Mouse (Mus musculus) kidney, adult 2 months (tissue): ENCODE results near the gene Wnt5b. TPM values are rescaled to one million over a fixed set of nuclear protein-coding genes. Genes with fewer than 3 reads are reported as not detected.
A peak's percentile ranks its signal among the peaks of the same experiment; 100 is the strongest.
"Not testable (repeated sequence)": the region's sequence is repeated elsewhere in the genome, so short reads cannot be mapped to it uniquely, and the experiment has no call there.

Experiments used
- DNase-seq: peaks from one replicate; pipeline ENCODE4 v3.0.0; 2021
- H3K27ac ChIP-seq: fragments of 200-500 bp; 2 replicates; pipeline ENCODE4 v1.5.1; 2012; ENCODE audit warnings: low read depth, low read length, control low read depth, inconsistent platforms; ENCODE audit not compliant: insufficient read depth
- H3K27me3 ChIP-seq: fragments of 200-500 bp; replicated peaks from 2 replicates; pipeline ENCODE4 v1.6.1; 2012; ENCODE audit warnings: mild to moderate bottlenecking, moderate library complexity, low read length, inconsistent platforms; ENCODE audit not compliant: control insufficient read depth, insufficient read depth
- H3K36me3 ChIP-seq: fragments of 200-500 bp; 2 replicates; pipeline ENCODE4 v1.6.1; 2012; ENCODE audit warnings: mild to moderate bottlenecking, moderate library complexity, low read length, inconsistent platforms; ENCODE audit not compliant: control insufficient read depth, insufficient read depth
- H3K4me1 ChIP-seq: fragments of 200-500 bp; 2 replicates; pipeline ENCODE4 v1.6.1; 2011; ENCODE audit warnings: low read length; ENCODE audit not compliant: control insufficient read depth, insufficient read depth
- H3K4me3 ChIP-seq: fragments of 200-500 bp; 2 replicates; pipeline ENCODE4 v1.5.1; 2011; ENCODE audit warnings: mild to moderate bottlenecking, low read depth, low read length, control low read depth; ENCODE audit not compliant: insufficient read depth
- CTCF ChIP-seq: fragments of 200-500 bp; conservative IDR thresholded peaks from 2 replicates; pipeline ENCODE4 v1.5.1; 2011; ENCODE audit warnings: low read depth, mild to moderate bottlenecking, control low read depth, low read length, moderate library complexity, mixed read lengths; ENCODE audit not compliant: insufficient read depth, insufficient read length
- POLR2A ChIP-seq: fragments of 200-500 bp; IDR thresholded peaks from one replicate; pipeline ENCODE4 v1.6.1; 2011; ENCODE audit warnings: low read depth, low read length, control low read depth
- WGBS: fragments of 180-500 bp; shearing (Covaris S2); methylation state at CpG from one replicate; pipeline ENCODE4 v1.1.7; 2018; 5-methylcytosine and 5-hydroxymethylcytosine counted together
- polyA plus RNA-seq: library from polyadenylated mRNA; depleted of rRNA; stranded (reverse); fragments of >200 nt; gene quantifications from 2 replicates; pipeline ENCODE4 v1.2.3, GENCODE M21; 2012

The Wnt5b gene
- polyA plus RNA-seq, 1 experiment = 6.2 TPM

DNA sequence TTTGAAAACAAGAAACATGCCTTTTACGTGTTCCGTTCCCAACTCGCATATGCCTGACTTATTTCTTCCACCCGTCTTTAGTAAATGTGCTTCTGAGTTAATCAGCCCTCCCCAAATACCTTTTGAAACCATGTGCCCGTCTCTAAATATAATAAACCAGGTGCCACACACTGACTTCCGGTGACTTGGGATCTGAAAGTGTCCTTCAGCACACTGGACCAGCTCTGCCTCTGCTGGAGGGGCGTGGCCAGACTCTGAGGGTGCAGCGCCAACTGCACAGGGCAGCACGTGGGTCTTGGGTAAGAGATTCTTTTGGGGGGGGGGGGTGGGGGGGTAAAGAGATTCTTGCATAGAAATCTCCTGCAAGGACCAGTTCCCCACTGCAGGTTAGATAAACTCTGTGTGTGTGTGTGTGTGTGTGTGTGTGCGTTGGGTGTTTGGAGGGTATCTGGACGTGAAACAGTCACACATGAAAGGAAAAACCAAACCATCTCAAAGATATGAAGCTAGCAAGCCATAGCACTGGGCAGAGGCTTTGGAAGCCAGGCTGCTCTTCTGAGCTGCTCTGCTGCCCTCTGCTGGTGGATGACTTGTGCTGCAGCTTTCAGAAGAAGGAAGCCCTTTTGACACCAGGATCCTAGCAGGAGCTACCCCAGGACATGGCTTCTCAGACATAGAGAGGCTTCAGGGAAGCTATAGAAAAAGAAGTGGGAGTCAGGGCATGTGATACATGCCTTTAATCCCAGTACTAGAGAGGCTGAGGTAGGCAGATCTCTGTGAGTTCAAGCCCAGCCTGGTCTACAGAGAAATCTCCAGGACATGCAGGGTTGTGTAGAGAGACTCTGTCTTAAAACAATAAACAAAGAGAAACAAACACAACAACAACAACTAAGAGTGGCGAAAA lies 100.2 kb downstream of the Wnt5b start:
- H3K27ac ChIP-seq = peak overlapping the region; percentile 52
- H3K4me1 ChIP-seq = peaks cover 5% of the 10 kb centered on the region; the same call in 1 of the 2 replicates
- TF ChIP-seq CTCF (peak; percentile 97), POLR2A (no peak)
- no peaks in the 10 kb centered on the region for H3K27me3 ChIP-seq
- H3K36me3 ChIP-seq = no peaks in the 10 kb centered on the region
- H3K4me3 ChIP-seq = no peak overlapping the region
- WGBS = 30% methylated on average over 12 of the region's 12 CpGs
- DNase-seq = peak; percentile 86

DNA sequence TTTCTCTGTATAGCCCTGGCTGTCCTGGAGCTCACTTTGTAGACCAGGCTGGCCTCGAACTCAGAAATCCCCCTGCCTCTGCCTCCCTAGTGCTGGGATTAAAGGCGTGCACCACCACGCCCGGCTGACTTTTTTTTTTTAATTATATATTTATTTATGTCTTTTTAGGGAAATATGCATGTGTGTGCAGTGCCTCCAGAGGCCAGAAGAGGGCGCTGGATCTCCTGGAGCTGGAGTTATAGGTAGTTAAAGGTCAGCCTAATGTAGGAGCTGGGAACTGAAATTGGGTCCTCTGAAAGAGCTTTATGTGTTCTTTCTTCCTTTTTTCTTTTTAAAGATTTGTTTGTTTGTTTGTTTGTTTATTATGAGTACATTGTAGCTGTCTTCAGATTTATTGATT lies 101.4 kb downstream of the Wnt5b start:
- WGBS = 83% methylated on average over 5 of the region's 5 CpGs
- not testable (repeated sequence) for H3K27me3 ChIP-seq, H3K36me3 ChIP-seq, H3K4me3 ChIP-seq, H3K27ac ChIP-seq, DNase-seq, H3K4me1 ChIP-seq
- TF ChIP-seq CTCF = peak; percentile 33; the same call in 1 of the 2 replicates

GRCm38 (mm10) chr6:119437894-119438761 lies 106.0 kb downstream of the Wnt5b start:
- no peak for DNase-seq
- H3K4me1 ChIP-seq = no peaks in the 10 kb centered on the region
- no peak overlapping the region for H3K4me3 ChIP-seq
- H3K27ac ChIP-seq = no peak overlapping the region
- no peaks in the 10 kb centered on the region for H3K36me3 ChIP-seq
- WGBS = 57% methylated on average over 8 of the region's 8 CpGs
- TF ChIP-seq POLR2A (no peak), CTCF (no peak)
- H3K27me3 ChIP-seq = no peaks in the 10 kb centered on the region

DNA sequence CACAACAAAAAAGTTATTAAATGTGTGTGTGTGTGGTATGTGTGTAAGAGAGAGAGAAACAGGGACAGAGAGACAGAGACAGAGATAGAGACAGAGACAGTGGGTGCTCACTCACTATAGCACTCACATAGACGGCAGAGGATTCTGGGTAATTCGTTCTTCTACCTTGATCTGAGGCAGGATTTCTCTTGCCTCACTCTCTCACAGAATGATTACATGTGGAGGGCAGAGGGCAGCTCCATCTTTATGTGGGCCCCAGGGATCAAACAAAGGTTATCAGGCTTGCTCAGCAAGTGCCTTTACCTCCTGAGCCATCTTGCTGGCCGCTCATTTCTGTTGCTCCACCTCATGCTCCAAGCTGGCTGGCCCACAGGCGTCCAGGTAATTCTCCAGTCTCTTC lies 109.8 kb downstream of the Wnt5b start:
- no peak overlapping the region for H3K27ac ChIP-seq
- no peaks in the 10 kb centered on the region for H3K36me3 ChIP-seq
- no peaks in the 10 kb centered on the region for H3K4me1 ChIP-seq
- no peak overlapping the region for H3K4me3 ChIP-seq
- TF ChIP-seq POLR2A (no peak), CTCF (no peak)
- WGBS = 90% methylated on average over 4 of the region's 4 CpGs
- H3K27me3 ChIP-seq = no peaks in the 10 kb centered on the region
- DNase-seq = no peak

DNA sequence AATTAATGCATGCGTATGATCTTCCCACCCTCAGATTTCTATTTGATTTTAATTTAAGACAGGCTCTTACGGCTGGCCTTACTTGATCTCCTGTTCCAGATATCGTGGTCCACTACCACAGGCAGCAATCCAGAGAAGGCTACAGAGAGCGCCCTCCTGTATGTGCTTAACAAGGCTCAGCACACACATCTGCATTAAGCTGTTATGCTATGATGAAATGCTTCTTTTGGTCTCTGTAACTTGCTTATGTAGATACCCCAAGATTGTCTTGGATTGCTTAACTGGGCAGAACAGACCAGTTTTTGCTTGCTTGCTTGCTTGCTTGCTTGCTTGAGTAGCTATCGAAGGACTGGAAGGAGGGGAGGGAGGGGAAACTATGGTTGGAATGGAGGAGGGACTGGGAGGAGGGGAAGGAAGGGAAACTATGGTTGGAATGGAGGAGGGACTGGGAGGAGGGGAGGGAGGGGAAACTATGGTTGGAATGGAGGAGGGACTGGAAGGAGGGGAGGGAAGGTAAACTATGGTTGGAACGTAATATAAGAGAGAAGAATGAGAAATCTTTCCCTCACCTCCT lies 112.3 kb downstream of the Wnt5b start:
- Histone ChIP-seq H3K4me1 (no peaks in the 10 kb centered on the region), H3K27ac (peak overlapping the region; percentile 70), H3K4me3 (no peak overlapping the region), H3K27me3 (no peaks in the 10 kb centered on the region), H3K36me3 (no peaks in the 10 kb centered on the region)
- TF ChIP-seq CTCF (no peak), POLR2A (no peak)
- 50% methylated on average over 6 of the region's 6 CpGs for WGBS
- DNase-seq = peak; percentile 62

- DNase-seq = peak; percentile 84
- 40% methylated on average over 2 of the region's 2 CpGs for WGBS
These were observed 113.6 kb downstream of the Wnt5b start for GRCm38 (mm10) chr6:119430508-119430907.

More at GRCm38 (mm10) chr6:119430508-119430907, 113.6 kb downstream of the Wnt5b start:
- H3K4me1 ChIP-seq = no peaks in the 10 kb centered on the region
- no peaks in the 10 kb centered on the region for H3K36me3 ChIP-seq
- TF ChIP-seq CTCF (peak; percentile 71), POLR2A (no peak)
- H3K27me3 ChIP-seq = no peaks in the 10 kb centered on the region
- H3K27ac ChIP-seq = no peak overlapping the region
- no peak overlapping the region for H3K4me3 ChIP-seq
